In the genomic region with DNA sequence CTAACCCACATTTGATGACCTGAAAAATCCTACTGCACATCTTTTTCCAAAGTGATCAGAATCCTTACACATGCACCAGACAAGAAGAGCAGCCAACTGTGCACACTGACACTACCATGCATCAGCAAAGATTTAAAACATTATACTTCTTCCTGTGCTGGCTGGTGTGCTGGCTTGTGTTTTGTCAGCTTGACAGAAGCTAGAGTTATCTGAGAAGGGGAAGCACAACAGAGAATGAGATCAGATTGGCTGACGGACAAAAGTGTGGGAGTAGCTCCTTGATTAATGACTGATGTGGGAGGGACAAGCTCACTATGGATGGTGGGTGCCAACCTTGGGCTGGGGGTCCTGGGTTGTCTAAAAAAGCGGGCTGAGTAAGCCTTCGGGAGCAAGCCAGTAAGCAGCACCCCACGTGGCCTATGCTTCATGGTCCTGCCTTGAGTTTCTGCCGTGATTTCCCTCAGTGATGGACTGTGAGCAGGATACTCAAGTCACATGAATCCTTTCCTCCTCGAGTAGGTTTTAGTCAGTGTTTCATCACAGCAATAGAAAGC, we compare ENCODE assay signal across 12 mouse cellular contexts.
"Had no signal": no experiment of that assay in that cellular context is flagged by ENCODE, and none has a peak within 500 bp of the region (broad histone marks: within the 10 kb centered on the region; RNA-seq: fewer than 3 reads in every experiment).

No protein-coding gene starts in this region.

- H3K4me2 ChIP-seq: limb, embryonic 15.5 days; liver, embryonic 12.5 days; lung, embryonic 15.5 days; midbrain, embryonic 11.5 days; midbrain, embryonic 15.5 days; neural tube, embryonic 13.5 days; stomach, embryonic 15.5 days had no signal

- H3K27me3 ChIP-seq: limb, embryonic 15.5 days; liver, embryonic 12.5 days; lung, embryonic 15.5 days; megakaryocyte, embryonic 14.5 days; midbrain, embryonic 15.5 days; neural tube, embryonic 13.5 days; stomach, embryonic 15.5 days had no signal

- ATAC-seq: liver, embryonic 12.5 days; midbrain, embryonic 15.5 days had no signal

- H3K4me3 ChIP-seq: limb, embryonic 15.5 days; liver, embryonic 12.5 days; lung, embryonic 15.5 days; megakaryocyte, embryonic 14.5 days; midbrain, embryonic 15.5 days; neural tube, embryonic 13.5 days; stomach, embryonic 15.5 days had no signal

- H3K9ac ChIP-seq: limb, embryonic 15.5 days; liver, embryonic 12.5 days; lung, embryonic 15.5 days; midbrain, embryonic 15.5 days; neural tube, embryonic 13.5 days; stomach, embryonic 15.5 days had no signal

- DNase-seq: kidney, adult 11 months; lung, postnatal 14 days; right cerebral cortex, postnatal 14 days had no signal

- H3K9me3 ChIP-seq: limb, embryonic 15.5 days; liver, embryonic 12.5 days; lung, embryonic 15.5 days; megakaryocyte, embryonic 14.5 days; midbrain, embryonic 15.5 days; neural tube, embryonic 13.5 days; stomach, embryonic 15.5 days had no signal

- H3K27ac ChIP-seq: limb, embryonic 15.5 days; liver, embryonic 12.5 days; lung, embryonic 15.5 days; macrophage; midbrain, embryonic 15.5 days; neural tube, embryonic 13.5 days; stomach, embryonic 15.5 days had no signal

- H3K4me1 ChIP-seq: lung, embryonic 15.5 days; midbrain, embryonic 15.5 days; stomach, embryonic 15.5 days had no signal
